Mouse (Mus musculus) ES-E14 (cell line): Measurements from ENCODE around the gene Pbld2.

Source experiments
- CHD2 ChIP-seq: IDR thresholded peaks from 2 replicates; pipeline ENCODE4 v1.6.1; 2014; ENCODE audit warnings: mild to moderate bottlenecking, low read depth, low read length, inconsistent platforms
- HCFC1 ChIP-seq: IDR thresholded peaks from 2 replicates; pipeline ENCODE4 v1.6.1; 2012; ENCODE audit warnings: low read length, inconsistent platforms, borderline replicate concordance; ENCODE audit not compliant: insufficient read depth
- MAFK ChIP-seq: IDR thresholded peaks from 2 replicates; pipeline ENCODE4 v1.6.1; 2014; ENCODE audit warnings: mild to moderate bottlenecking, low read depth, low read length, inconsistent platforms; ENCODE audit not compliant: insufficient read depth
- ZC3H11A ChIP-seq: IDR thresholded peaks from 2 replicates; pipeline ENCODE4 v1.6.1; 2012; ENCODE audit warnings: low read depth, mild to moderate bottlenecking, inconsistent platforms, low read length, borderline replicate concordance
- ZNF384 ChIP-seq: IDR thresholded peaks from 2 replicates; pipeline ENCODE4 v1.6.1; 2012; ENCODE audit warnings: low read depth, low read length, inconsistent platforms

DNA sequence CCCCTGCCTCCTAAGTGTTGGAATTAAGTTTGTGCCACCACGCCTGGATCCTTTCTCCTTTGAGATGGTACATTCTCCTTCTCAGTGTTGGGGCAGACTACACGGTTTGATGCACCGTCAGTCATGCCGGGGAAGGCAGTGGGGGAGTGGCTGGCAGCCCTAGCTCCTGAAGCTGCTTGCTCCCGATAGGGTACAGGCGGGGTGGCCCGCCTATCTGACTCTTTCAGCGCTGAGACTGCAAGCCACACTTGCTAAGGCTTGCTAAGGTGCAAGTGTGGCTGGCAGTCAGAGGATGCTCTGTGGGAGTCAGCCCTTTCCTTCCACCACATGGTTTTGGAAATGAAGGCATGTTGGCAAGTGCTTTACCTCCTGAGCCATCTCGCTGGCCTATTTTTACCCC, 23.5 kb upstream of the Pbld2 start:
- TF ChIP-seq ZNF384 (no peak), CHD2 (no peak), ZC3H11A (no peak), HCFC1 (no peak), MAFK (no peak)
